Mouse (Mus musculus) thymus, postnatal 10 days (tissue): ENCODE measurements around the gene RPS10-NUDT3.
"Not testable (repeated sequence)": the region's sequence is repeated elsewhere in the genome, so short reads cannot be mapped to it uniquely, and the experiment has no call there.

ENCODE experiments used
- DNase-seq, 2 experiments: peaks; one replicate each; pipeline ENCODE4 v3.0.0; 2021; ENCODE audit warnings: low spot score in 2 of 2

RPS10-NUDT3 gene

DNA sequence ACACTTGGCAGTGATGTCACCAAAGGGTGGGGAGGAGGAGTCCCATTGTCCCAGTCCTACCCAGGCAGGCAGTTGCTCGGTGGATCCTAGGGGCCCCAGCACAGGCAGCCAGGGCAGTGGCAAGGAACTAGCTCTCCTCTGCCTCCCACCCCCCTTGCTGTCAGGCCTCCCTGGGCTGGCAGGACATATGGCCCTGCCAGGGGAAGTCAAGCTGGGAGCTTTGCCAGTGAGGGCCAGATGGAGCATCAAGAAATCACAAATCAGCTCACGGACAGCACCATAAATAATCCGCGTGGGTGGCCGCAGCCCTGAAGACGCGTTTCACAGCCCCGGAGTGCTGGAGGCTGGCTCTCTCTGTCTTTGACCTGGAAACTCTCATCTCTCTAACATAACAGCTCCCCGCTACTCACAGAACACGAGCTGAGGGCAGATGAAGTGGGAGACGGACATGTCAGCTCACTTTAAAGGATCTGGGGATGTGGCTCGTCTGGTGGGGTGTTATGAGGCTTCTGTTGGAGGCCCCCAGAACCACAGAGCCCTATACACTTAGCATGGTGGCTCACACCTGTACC is 7.6 kb upstream of the RPS10-NUDT3 start:
- no peak for DNase-seq

DNA sequence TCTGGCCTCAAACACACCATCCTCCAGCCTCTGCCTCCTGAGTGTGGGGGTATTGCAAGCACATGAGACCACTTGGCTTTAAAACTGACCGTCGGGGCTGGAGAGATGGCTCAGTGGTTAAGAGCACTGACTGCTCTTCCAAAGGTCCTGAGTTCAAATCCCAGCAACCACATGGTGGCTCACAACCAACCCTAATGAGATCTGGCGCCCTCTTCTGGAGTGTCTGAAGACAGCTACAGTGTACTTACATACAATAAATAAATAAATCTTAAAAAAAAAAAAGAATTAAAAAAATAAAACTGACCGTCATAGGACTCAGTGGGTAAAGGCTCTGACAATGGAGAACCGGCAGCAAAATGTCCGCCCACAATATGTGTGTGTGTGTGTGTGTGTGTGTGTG is 4.8 kb upstream of the RPS10-NUDT3 start:
- DNase-seq: not testable (repeated sequence)

- DNase-seq: no peak
Observed at GRCm38 (mm10) chr17:27638921-27639332, 3.9 kb upstream of the RPS10-NUDT3 start.

GRCm38 (mm10) chr17:27637333-27637732 is 2.3 kb upstream of the RPS10-NUDT3 start:
- DNase-seq: no peak

DNA sequence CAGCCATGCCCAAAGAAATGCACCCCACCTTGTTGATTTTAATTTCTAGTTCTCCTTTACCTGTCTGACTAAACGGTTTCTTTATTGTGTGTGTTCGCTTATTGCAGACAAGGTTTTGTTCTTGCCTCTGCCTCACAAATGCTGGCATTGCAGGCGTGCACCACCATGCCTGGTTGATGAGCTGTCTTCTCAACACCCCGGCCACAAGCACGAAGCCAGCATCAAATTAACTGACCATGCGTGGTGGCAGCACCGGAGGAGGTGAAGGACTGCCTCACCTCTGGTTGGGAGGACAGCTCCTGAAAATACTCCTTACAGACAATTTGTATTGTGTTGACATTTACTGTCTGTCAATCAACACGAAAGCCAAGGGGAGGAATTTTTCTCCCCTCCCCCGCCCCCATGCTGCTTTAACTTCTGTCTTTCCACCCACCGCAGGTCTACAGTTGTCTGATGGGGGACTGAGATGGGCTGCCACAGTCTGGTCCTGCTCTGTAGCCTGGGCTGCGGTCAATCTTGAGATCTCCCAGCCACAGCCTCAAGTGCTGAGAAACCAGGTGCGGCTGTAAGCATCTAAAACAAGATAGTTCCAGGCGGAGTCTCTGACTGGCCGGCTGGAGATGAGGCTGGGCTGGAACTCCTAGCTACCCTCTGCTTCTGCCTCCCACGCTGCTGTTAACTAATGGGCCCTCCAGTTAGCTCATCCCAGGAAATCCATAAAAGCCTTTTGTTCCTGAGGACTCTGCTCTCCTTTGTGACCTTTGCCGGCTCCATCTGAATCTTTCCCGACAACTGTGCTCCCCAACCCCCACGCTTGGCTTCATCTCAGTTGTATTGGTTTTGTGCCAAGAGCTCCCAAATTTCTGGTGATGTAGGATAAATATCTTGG is 1.4 kb upstream of the RPS10-NUDT3 start, which contains the start of gene Rps10:
TSS of gene Rps10 (minus strand) at position 538 of the 889 bp plus-strand sequence.
- no peak for DNase-seq

GRCm38 (mm10) chr17:27635575-27635903 is 517 bp upstream of the RPS10-NUDT3 start:
- DNase-seq: not testable (repeated sequence)

- peak; percentile 55 to 81 for DNase-seq
Observed at GRCm38 (mm10) chr17:27629249-27630020, 5.6 kb downstream of the RPS10-NUDT3 start.

- DNase-seq: no peak
Observed at GRCm38 (mm10) chr17:27628376-27628775, 6.6 kb downstream of the RPS10-NUDT3 start.

- no peak for DNase-seq
Observed at GRCm38 (mm10) chr17:27627451-27627850, 7.6 kb downstream of the RPS10-NUDT3 start.

GRCm38 (mm10) chr17:27626681-27627080 is 8.3 kb downstream of the RPS10-NUDT3 start:
- DNase-seq: no peak

DNA sequence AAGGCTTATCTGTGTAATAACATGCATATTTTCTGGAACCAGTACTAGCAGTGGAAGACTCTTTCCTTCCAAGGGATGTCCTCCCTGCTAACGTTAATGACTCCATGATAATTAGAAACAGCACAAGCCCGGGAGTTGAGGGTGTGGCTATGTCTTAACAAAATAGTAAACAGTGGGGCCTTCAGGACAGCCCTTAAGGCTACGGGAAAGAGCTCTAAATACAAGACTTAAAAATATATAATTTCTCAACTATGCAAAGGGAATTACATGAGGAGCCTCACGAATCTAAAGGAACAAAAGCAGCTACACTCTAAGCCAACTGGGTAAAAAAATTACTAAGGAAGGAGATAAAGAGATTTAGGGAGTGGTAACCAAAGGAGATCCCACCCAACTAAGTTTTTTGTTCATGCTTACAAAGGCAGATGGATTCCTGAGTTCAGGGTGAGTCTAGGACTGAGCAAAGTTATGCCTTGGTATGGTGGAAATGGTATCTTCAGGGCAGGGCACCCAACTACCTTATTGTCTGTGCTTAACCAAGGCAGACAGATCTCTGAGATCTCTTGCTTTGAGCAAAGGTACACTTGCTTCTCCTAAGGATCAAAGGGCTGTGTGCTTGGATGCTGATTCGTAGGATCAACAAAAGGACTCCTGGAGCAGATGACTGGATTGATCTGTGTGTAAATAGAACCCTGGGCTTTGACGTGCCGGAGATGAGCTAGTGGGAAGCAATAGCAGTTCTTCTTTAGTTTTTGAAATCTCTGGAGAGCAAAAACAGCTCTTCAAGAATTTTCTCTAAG is 9.4 kb downstream of the RPS10-NUDT3 start:
- DNase-seq: no peak

GRCm38 (mm10) chr17:27623360-27624326 is 11.4 kb downstream of the RPS10-NUDT3 start, which contains the start of gene Nudt3:
Gene Nudt3 (minus strand): TSS chr17:27623495.
- peak; percentile 81 to 91 for DNase-seq

GRCm38 (mm10) chr17:27622611-27623359 is 12.2 kb downstream of the RPS10-NUDT3 start:
- peak; percentile 60 to 64 for DNase-seq

- no peak for DNase-seq
Observed at GRCm38 (mm10) chr17:27621705-27622531, 13.1 kb downstream of the RPS10-NUDT3 start.

GRCm38 (mm10) chr17:27621161-27621560 is 13.9 kb downstream of the RPS10-NUDT3 start:
- DNase-seq: no peak

GRCm38 (mm10) chr17:27615388-27615787 is 19.6 kb downstream of the RPS10-NUDT3 start:
- DNase-seq: no peak

- DNase-seq: no peak
Observed at GRCm38 (mm10) chr17:27613016-27613415, 22.0 kb downstream of the RPS10-NUDT3 start.

GRCm38 (mm10) chr17:27611994-27612393 is 23.0 kb downstream of the RPS10-NUDT3 start:
- DNase-seq: no peak

DNA sequence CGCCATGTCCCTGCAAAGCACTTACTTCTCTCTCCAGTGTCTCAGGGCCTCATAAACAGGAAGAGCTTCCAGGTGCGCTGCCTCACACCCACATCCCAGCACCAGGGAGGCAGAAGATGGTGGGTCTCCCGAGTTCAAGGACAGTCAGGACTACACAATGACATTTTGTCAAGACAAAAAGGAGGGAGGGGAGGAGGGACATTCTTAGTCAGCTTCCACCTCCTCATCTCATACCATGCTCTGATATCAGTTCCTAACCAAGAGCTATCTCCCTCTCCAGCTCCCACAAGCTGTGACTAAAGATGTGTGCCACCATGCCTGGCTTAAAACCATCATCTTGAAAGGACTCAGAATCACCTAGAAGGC is 23.5 kb downstream of the RPS10-NUDT3 start:
- DNase-seq: no peak
